Mouse (Mus musculus) hindbrain, embryonic 16.5 days (tissue): ENCODE measurements around the gene Scube3. TPM values are rescaled to one million over a fixed set of nuclear protein-coding genes. Genes with fewer than 3 reads are reported as not detected.

Experiments
- ATAC-seq: fragments of 200-750 bp; cut with Nextera tagmentation; 2 replicates; pipeline ENCODE4 v1.8.0; 2017; ENCODE audit warnings: moderate TSS enrichment, moderate library complexity
- H3K27ac ChIP-seq: fragments of 300-500 bp; sonication (generic); 2 replicates; pipeline ENCODE4 v1.5.1; 2014; ENCODE audit warnings: low read depth, mild to moderate bottlenecking, control low read depth, low read length, moderate library complexity
- H3K27me3 ChIP-seq: fragments of 300-500 bp; sonication (generic); replicated peaks from 2 replicates; pipeline ENCODE4 v1.6.1; 2014; ENCODE audit warnings: low read length; ENCODE audit not compliant: control insufficient read depth, insufficient read depth
- H3K36me3 ChIP-seq: fragments of 300-500 bp; sonication (generic); 2 replicates; pipeline ENCODE4 v1.6.1; 2014; ENCODE audit warnings: mild to moderate bottlenecking, low read length, moderate library complexity, mixed read lengths; ENCODE audit not compliant: control insufficient read depth, insufficient read depth
- H3K4me1 ChIP-seq: fragments of 300-500 bp; sonication (generic); 2 replicates; pipeline ENCODE4 v1.6.1; 2014; ENCODE audit warnings: low read depth, low read length; ENCODE audit not compliant: control insufficient read depth, insufficient read depth
- H3K4me2 ChIP-seq: fragments of 300-500 bp; sonication (generic); 2 replicates; pipeline ENCODE4 v1.6.1; 2014; ENCODE audit warnings: mild to moderate bottlenecking, low read length, control low read depth, moderate library complexity
- H3K4me3 ChIP-seq: fragments of 300-500 bp; sonication (generic); 2 replicates; pipeline ENCODE4 v1.5.1; 2014; ENCODE audit warnings: mild to moderate bottlenecking, low read length, control low read depth, moderate library complexity
- H3K9ac ChIP-seq: fragments of 300-500 bp; sonication (generic); 2 replicates; pipeline ENCODE4 v1.6.1; 2014; ENCODE audit warnings: low read depth, mild to moderate bottlenecking, control low read depth, low read length, moderate library complexity
- H3K9me3 ChIP-seq: fragments of 300-500 bp; sonication (generic); 2 replicates; pipeline ENCODE4 v1.6.1; 2014; ENCODE audit warnings: mild to moderate bottlenecking, low read length, moderate library complexity; ENCODE audit not compliant: control insufficient read depth
- WGBS: fragments of 180-500 bp; shearing (Covaris S2); extraction: QIAGEN DNeasy Blood & Tissue Kit; methylation state at CpG from one replicate; pipeline ENCODE4 v1.1.7; 2014; 5-methylcytosine and 5-hydroxymethylcytosine counted together
- polyA plus RNA-seq: library from polyadenylated mRNA; unstranded; fragments of >200 nt; fragmentation: Nextera tagmentation; extraction: Ambion mirVana; gene quantifications from 2 replicates; pipeline ENCODE4 v1.2.1, GENCODE M21; 2015

Gene Scube3
- polyA plus RNA-seq, 1 experiment from 2014 or later: 3.0 TPM

- H3K4me2 ChIP-seq: no peak overlapping the region
- no peak overlapping the region for H3K9ac ChIP-seq
- H3K9me3 ChIP-seq: no peaks in the 10 kb centered on the region
- no peak overlapping the region for H3K4me3 ChIP-seq
- WGBS: 73% methylated on average over 14 of the region's 14 CpGs
- ATAC-seq: peak; percentile 12; the same call in 1 of the 2 replicates
- H3K36me3 ChIP-seq: peaks cover 28% of the 10 kb centered on the region
- no peak overlapping the region for H3K27ac ChIP-seq
- H3K27me3 ChIP-seq: no peaks in the 10 kb centered on the region
- no peaks in the 10 kb centered on the region for H3K4me1 ChIP-seq
Observed at GRCm38 (mm10) chr17:28201982-28202381, 60.0 kb downstream of the Scube3 start.

GRCm38 (mm10) chr17:28204052-28204720, 62.2 kb downstream of the Scube3 start:
- 0 out of 2 replicates have a peak, but pooled peaks have one; percentile 16 for ATAC-seq
- no peak overlapping the region for H3K4me2 ChIP-seq
- H3K4me3 ChIP-seq: no peak overlapping the region
- no peaks in the 10 kb centered on the region for H3K9me3 ChIP-seq
- H3K27me3 ChIP-seq: no peaks in the 10 kb centered on the region
- H3K36me3 ChIP-seq: peaks cover 23% of the 10 kb centered on the region
- WGBS: 40% methylated on average over 14 of the region's 14 CpGs
- no peak overlapping the region for H3K27ac ChIP-seq
- H3K9ac ChIP-seq: no peak overlapping the region
- H3K4me1 ChIP-seq: peaks cover 5% of the 10 kb centered on the region

GRCm38 (mm10) chr17:28205443-28205842, 63.5 kb downstream of the Scube3 start:
- 93% methylated on average over 8 of the region's 8 CpGs for WGBS
- Histone ChIP-seq H3K4me2 (no peak overlapping the region), H3K36me3 (peaks cover 18% of the 10 kb centered on the region), H3K27ac (no peak overlapping the region), H3K9ac (no peak overlapping the region), H3K4me3 (no peak overlapping the region), H3K27me3 (no peaks in the 10 kb centered on the region), H3K9me3 (no peaks in the 10 kb centered on the region), H3K4me1 (peaks cover 5% of the 10 kb centered on the region)
- no peak for ATAC-seq

GRCm38 (mm10) chr17:28207092-28207491, 65.2 kb downstream of the Scube3 start:
- peak overlapping the region; percentile 61 for H3K9ac ChIP-seq
- H3K4me3 ChIP-seq: no peak overlapping the region
- H3K9me3 ChIP-seq: no peaks in the 10 kb centered on the region
- peak overlapping the region; percentile 59; the same call in 1 of the 2 replicates for H3K27ac ChIP-seq
- H3K36me3 ChIP-seq: peaks cover 8% of the 10 kb centered on the region
- no peaks in the 10 kb centered on the region for H3K27me3 ChIP-seq
- ATAC-seq: no peak
- H3K4me2 ChIP-seq: no peak overlapping the region
- WGBS: 68% methylated on average over 8 of the region's 8 CpGs
- H3K4me1 ChIP-seq: peaks cover 5% of the 10 kb centered on the region

GRCm38 (mm10) chr17:28207591-28208313, 65.8 kb downstream of the Scube3 start, which contains the start of gene Def6:
Gene Def6, plus strand, starts transcription at chr17:28207778.
- Histone ChIP-seq H3K4me2 (peak within 1 kb of the TSS; percentile 41; the same call in 1 of the 2 replicates), H3K9ac (peak within 1 kb of the TSS; percentile 61), H3K4me1 (peaks cover 5% of the 10 kb centered on the region), H3K27me3 (no peaks in the 10 kb centered on the region), H3K9me3 (no peaks in the 10 kb centered on the region), H3K4me3 (peak within 1 kb of the TSS; percentile 30), H3K36me3 (peaks cover 2% of the 10 kb centered on the region; the same call in 1 of the 2 replicates), H3K27ac (peak within 1 kb of the TSS; percentile 59)
- ATAC-seq: peak; percentile 70
- 22% methylated on average over 26 of the region's 26 CpGs for WGBS

- WGBS: 82% methylated on average over 8 of the region's 8 CpGs
- H3K9ac ChIP-seq: peak overlapping the region; percentile 22; the same call in 1 of the 2 replicates
- no peak for ATAC-seq
Observed at GRCm38 (mm10) chr17:28208314-28208612, 66.3 kb downstream of the Scube3 start.

GRCm38 (mm10) chr17:28209457-28210110, 67.6 kb downstream of the Scube3 start:
- Histone ChIP-seq H3K9ac (no peak overlapping the region), H3K4me2 (no peak overlapping the region), H3K9me3 (no peaks in the 10 kb centered on the region), H3K4me3 (no peak overlapping the region), H3K4me1 (peaks cover 5% of the 10 kb centered on the region), H3K27me3 (no peaks in the 10 kb centered on the region), H3K36me3 (0 out of 2 replicates have a peak, but pooled peaks cover 2% of the 10 kb centered on the region), H3K27ac (no peak overlapping the region)
- WGBS: 66% methylated on average over 4 of the region's 4 CpGs
- no peak for ATAC-seq

More at GRCm38 (mm10) chr17:28208314-28208612, 66.3 kb downstream of the Scube3 start:
- Histone ChIP-seq H3K4me2 (peak overlapping the region; percentile 41; the same call in 1 of the 2 replicates), H3K27ac (no peak overlapping the region), H3K36me3 (peaks cover 2% of the 10 kb centered on the region; the same call in 1 of the 2 replicates), H3K9me3 (no peaks in the 10 kb centered on the region), H3K4me3 (peak overlapping the region; percentile 30), H3K4me1 (peaks cover 5% of the 10 kb centered on the region), H3K27me3 (no peaks in the 10 kb centered on the region)

GRCm38 (mm10) chr17:28211921-28212341, 70.0 kb downstream of the Scube3 start:
- ATAC-seq: no peak
- Histone ChIP-seq H3K27me3 (no peaks in the 10 kb centered on the region), H3K9me3 (no peaks in the 10 kb centered on the region), H3K36me3 (no peaks in the 10 kb centered on the region), H3K9ac (no peak overlapping the region), H3K4me3 (no peak overlapping the region), H3K27ac (no peak overlapping the region), H3K4me2 (no peak overlapping the region), H3K4me1 (peaks cover 5% of the 10 kb centered on the region)
- 77% methylated on average over 6 of the region's 6 CpGs for WGBS

- 71% methylated on average over 9 of the region's 9 CpGs for WGBS
- no peak overlapping the region for H3K27ac ChIP-seq
- no peak for ATAC-seq
- no peaks in the 10 kb centered on the region for H3K9me3 ChIP-seq
- no peaks in the 10 kb centered on the region for H3K36me3 ChIP-seq
- no peak overlapping the region for H3K4me2 ChIP-seq
- H3K27me3 ChIP-seq: no peaks in the 10 kb centered on the region
- H3K9ac ChIP-seq: no peak overlapping the region; the same call in 1 of the 2 replicates
- no peak overlapping the region for H3K4me3 ChIP-seq
- H3K4me1 ChIP-seq: peaks cover 5% of the 10 kb centered on the region
Observed at GRCm38 (mm10) chr17:28212391-28212790, 70.5 kb downstream of the Scube3 start.
